Mouse (Mus musculus): ENCODE measurements around the gene Pithd1. TPM values are rescaled to one million over a fixed set of nuclear protein-coding genes. Genes with fewer than 3 reads are reported as not detected.
A peak's percentile ranks its signal among the peaks of the same experiment; 100 is the strongest.

Pithd1 gene
- 52.7 and 56.7 TPM in 2 replicates for polyA plus RNA-seq (2015; fragmentation: Nextera tagmentation; extraction: Ambion mirVana)

DNA sequence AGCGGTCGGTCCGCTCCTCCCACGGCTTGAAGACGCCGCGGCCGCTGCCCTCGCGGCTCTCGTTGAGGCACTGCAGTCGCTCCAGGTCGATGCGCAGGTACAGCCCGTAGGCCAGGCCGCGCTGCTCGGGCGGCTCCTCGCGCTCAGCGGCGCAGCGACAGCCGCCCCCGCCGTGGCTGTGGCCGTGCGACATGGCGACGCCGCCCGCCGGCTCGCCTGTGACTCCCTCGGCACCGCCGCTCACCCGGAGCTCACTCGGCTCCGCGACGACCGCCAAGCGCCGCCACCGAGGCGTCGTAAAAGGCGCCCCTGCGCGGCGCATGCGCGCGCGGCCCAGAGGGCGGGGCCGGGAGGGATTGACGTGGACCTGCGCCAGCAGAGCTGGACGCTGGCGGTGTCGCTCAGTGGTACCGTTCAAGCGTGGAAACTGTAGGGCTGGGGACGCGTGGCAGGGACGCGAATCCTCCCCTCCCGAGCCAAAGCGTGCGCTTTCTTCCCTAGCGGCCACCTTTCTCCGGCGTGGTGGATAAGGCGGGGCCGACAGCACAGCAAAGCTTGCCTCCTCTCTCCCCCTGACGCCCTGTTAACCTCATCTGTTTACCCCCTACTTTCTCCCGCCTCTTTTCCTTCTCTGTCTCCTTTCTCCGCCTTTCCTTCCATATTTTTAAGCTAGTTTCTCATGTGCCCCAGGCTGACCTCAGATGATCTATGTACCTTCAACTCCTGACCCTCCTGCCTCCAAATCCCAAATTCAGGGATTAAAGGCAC, at the start of gene Pithd1:
TSS of gene Pithd1 (minus strand) at position 322 of the 768 bp plus-strand sequence.
- ATAC-seq (ENCODE audit: insufficient number of reproducible peaks, low FRiP score, low TSS enrichment, low read depth) = peak; percentile 87
- Histone ChIP-seq H3K27me3 (no peaks in the 10 kb centered on the region), H3K4me3 (replicated peaks) (peak within 1 kb of the TSS; percentile 97), H3K4me1 (peaks cover 18% of the 10 kb centered on the region), H3K36me3 (peaks cover 27% of the 10 kb centered on the region), H3K27ac (replicated peaks) (peak within 1 kb of the TSS; percentile 90), H3K9me3 (replicated peaks) (no peaks in the 10 kb centered on the region), H3K9ac (peak within 1 kb of the TSS; percentile 91), H3K4me2 (replicated peaks) (peak within 1 kb of the TSS; percentile 71)
- under 1% methylated on average over 80 of the region's 81 CpGs for WGBS

DNA sequence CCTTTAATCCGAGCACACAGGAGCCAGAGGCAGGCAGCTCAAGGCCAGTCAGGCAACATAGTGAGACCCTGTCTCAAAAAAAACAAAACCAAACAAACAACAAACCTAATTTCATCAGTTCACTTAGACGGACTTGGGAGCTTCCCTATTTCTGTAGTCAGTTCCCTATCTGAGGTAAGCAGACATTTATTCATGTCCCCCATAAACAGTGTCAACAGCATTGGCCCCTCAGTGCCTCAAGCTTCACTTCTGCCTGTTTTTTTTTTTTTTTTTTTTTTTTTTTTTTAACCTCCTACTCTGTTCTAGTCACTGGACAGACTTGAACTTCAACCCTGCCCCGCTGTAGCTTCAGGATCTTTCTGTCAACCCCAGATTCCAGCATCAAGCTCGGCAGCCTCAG, 48.0 kb upstream of the Pithd1 start:
- WGBS = 73% methylated on average over 4 of the region's 4 CpGs
- H3K4me1 ChIP-seq = 0 out of 2 replicates have a peak, but pooled peaks cover 4% of the 10 kb centered on the region
- ATAC-seq (ENCODE audit: insufficient number of reproducible peaks, low FRiP score, low TSS enrichment, low read depth) = no peak
- no peak overlapping the region for H3K4me2 ChIP-seq (replicated peaks)
- no peaks in the 10 kb centered on the region for H3K36me3 ChIP-seq
- H3K4me3 ChIP-seq (replicated peaks) = no peak overlapping the region
- no peaks in the 10 kb centered on the region for H3K9me3 ChIP-seq (replicated peaks)
- H3K27me3 ChIP-seq = no peaks in the 10 kb centered on the region
- no peak overlapping the region for H3K27ac ChIP-seq (replicated peaks)
- no peak overlapping the region for H3K9ac ChIP-seq

DNA sequence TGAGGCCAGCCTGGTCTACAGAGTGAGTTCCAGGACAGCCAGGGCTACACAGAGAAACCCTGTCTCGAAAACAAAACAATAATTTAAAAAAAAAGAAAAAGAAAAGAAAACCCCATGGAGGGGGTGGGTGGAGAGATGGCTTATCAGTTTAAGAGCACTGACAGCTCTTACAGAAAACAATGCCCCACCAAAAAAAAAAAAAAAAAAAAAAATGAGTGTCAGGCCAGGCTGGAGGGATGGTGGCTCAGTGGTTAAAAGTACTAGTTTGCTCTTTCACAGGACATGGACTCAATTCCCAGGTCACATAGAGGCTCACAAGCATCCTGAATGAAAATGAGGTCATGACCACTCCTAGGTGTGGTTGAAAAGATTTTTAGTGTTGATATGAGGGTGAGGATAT, 46.2 kb upstream of the Pithd1 start:
- H3K9ac ChIP-seq = no peak overlapping the region
- ATAC-seq (ENCODE audit: insufficient number of reproducible peaks, low FRiP score, low TSS enrichment, low read depth) = no peak
- H3K4me3 ChIP-seq (replicated peaks) = no peak overlapping the region
- H3K27me3 ChIP-seq = no peaks in the 10 kb centered on the region
- no peaks in the 10 kb centered on the region for H3K36me3 ChIP-seq
- H3K4me1 ChIP-seq = 0 out of 2 replicates have a peak, but pooled peaks cover 4% of the 10 kb centered on the region
- WGBS = 63% methylated on average over 1 of the region's 1 CpGs
- no peak overlapping the region for H3K4me2 ChIP-seq (replicated peaks)
- H3K9me3 ChIP-seq (replicated peaks) = no peaks in the 10 kb centered on the region
- H3K27ac ChIP-seq (replicated peaks) = no peak overlapping the region

DNA sequence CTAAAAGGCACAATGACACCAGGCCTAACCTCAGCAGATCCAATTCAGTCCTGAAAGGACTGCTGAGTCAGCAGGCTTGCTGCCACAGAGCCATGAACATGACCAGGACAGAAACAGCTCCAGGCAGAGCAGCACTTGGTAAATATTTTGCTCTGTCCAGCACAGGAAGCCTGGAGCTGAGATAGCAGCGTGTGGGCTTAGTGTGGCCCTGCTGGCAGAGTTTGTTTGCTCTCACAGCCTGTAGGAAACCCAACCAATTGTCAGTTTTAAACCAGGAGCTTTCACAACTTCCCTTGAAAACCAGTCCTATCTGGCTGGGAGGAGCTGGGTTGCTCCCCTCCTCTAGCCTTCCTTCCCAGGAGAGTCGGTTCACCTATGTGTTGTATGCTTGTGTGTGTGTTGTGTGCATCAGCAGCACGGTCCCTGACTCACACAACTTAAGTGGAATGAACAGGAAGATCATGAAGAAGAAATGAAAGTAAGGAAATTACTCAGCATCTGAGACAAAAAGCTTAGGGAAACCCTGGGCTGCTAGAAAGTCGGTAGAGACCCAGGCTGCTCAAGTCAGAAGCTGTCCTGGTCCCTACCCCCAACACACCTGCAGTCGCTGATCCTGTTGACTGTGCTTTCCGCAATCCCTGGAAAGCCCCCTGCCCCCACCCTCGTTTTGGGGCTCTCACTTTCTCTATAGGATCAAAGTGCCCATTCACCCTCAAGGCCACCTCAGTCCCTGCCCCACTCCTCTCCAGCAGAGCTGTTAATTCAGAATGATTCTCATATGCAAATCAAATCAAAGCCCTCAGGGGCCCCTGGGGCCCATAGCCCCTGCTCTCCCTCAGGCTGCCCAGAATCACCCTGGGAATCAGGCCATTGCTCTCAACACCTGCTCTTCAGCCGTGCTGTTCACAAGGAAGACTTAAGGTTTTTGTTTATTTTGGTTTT, 44.2 kb upstream of the Pithd1 start:
- peak; percentile 29; the same call in 1 of the 2 replicates for ATAC-seq (ENCODE audit: insufficient number of reproducible peaks, low FRiP score, low TSS enrichment, low read depth)
- H3K27ac ChIP-seq (replicated peaks) = 0 out of 2 replicates have a peak overlapping the region, but pooled peaks have one; percentile 5
- H3K9me3 ChIP-seq (replicated peaks) = no peaks in the 10 kb centered on the region
- 9% methylated on average over 8 of the region's 8 CpGs for WGBS
- H3K9ac ChIP-seq = no peak overlapping the region
- H3K36me3 ChIP-seq = no peaks in the 10 kb centered on the region
- H3K27me3 ChIP-seq = no peaks in the 10 kb centered on the region
- no peak overlapping the region for H3K4me2 ChIP-seq (replicated peaks)
- H3K4me1 ChIP-seq = 0 out of 2 replicates have a peak, but pooled peaks cover 4% of the 10 kb centered on the region
- H3K4me3 ChIP-seq (replicated peaks) = no peak overlapping the region

DNA sequence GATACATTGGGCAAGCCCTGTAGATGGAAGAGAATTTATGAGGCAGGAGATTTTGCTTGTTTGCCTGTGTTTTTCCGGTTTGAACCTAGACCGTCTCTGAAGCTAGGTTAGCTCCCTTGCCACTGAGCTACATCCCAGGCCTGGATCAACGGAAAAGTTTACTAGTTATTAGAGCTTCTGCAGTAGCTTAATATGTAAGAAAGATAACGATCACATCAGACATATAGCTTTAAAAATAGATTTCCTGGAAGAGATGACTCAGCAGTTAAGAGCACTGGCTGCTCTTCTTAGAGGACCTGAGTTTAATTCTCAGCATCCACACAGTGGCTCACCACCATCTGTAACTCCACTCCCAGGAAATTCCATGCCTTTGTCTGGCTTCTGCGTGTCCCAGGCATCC, 41.6 kb upstream of the Pithd1 start:
- Histone ChIP-seq H3K27me3 (no peaks in the 10 kb centered on the region), H3K27ac (replicated peaks) (no peak overlapping the region)

DNA sequence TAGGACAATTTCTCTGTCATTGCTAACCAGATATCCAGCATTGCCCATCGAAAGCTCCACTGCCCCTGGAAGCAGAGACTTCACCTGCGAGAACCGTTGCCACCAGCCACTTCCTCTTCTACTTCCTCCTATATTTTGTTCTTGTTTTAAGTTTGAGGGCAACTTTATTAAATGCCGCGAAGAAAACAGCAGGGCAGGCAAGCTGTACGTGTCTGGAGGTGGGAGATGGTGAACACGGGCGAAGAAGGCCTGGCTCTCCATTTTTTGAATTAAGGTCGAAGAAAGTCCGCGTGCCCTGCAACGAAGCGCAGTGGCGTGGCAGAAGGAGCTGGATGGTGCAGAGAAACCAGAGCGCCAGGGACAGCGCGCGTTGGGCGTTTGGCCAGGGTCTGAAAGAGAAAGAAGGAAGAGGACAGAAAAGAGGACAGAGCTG, 41.1 kb upstream of the Pithd1 start:
- Histone ChIP-seq H3K4me3 (replicated peaks) (no peak overlapping the region), H3K27me3 (no peaks in the 10 kb centered on the region), H3K4me1 (0 out of 2 replicates have a peak, but pooled peaks cover 4% of the 10 kb centered on the region), H3K36me3 (no peaks in the 10 kb centered on the region), H3K9ac (no peak overlapping the region), H3K27ac (replicated peaks) (no peak overlapping the region), H3K9me3 (replicated peaks) (no peaks in the 10 kb centered on the region), H3K4me2 (replicated peaks) (no peak overlapping the region)
- ATAC-seq (ENCODE audit: insufficient number of reproducible peaks, low FRiP score, low TSS enrichment, low read depth) = no peak
- WGBS = 83% methylated on average over 19 of the region's 19 CpGs

More for the DNA sequence above, 41.6 kb upstream of the Pithd1 start:
- Histone ChIP-seq H3K4me2 (replicated peaks) (no peak overlapping the region), H3K4me3 (replicated peaks) (no peak overlapping the region), H3K36me3 (no peaks in the 10 kb centered on the region), H3K9me3 (replicated peaks) (no peaks in the 10 kb centered on the region), H3K9ac (no peak overlapping the region), H3K4me1 (0 out of 2 replicates have a peak, but pooled peaks cover 4% of the 10 kb centered on the region)
- 69% methylated on average over 5 of the region's 5 CpGs for WGBS
- no peak for ATAC-seq (ENCODE audit: insufficient number of reproducible peaks, low FRiP score, low TSS enrichment, low read depth)

DNA sequence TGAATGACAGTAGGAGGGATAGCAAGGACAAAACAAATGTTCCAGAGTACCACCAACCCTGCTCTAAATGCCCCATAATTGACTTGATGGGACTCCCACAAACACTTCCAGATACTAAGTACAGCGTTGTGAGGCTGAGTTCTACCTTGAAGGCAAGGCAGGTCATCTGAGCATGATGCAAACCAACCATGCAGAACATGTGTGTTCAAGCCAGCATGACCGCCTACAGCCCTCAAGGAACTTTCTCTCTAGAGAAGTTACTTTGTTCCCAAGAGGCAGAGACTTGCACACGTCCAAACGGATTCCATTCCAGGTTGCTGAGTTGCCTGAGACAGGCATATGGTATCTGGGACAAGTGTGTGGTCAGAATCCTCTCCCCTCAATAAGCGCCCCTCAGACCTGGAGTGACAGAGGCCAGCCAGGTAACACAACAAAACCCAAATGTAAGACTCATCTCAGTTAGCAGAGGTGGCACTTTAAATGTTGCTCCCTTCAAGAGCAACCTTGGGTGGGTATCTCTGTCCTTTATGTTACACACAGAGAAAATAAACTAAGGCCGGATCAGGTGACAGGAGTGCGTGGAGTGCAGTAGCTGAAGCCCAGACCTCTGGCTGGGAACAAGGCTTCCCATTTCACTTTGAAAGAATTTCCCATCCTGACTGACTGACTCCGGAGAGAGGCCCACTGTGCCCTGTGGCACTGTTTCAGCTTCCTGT, 40.5 kb upstream of the Pithd1 start:
- no peaks in the 10 kb centered on the region for H3K27me3 ChIP-seq
- no peak overlapping the region for H3K9ac ChIP-seq
- ATAC-seq (ENCODE audit: insufficient number of reproducible peaks, low FRiP score, low TSS enrichment, low read depth) = no peak
- H3K36me3 ChIP-seq = no peaks in the 10 kb centered on the region
- H3K9me3 ChIP-seq (replicated peaks) = no peaks in the 10 kb centered on the region
- 0 out of 2 replicates have a peak, but pooled peaks cover 4% of the 10 kb centered on the region for H3K4me1 ChIP-seq
- no peak overlapping the region for H3K4me3 ChIP-seq (replicated peaks)
- H3K27ac ChIP-seq (replicated peaks) = no peak overlapping the region
- WGBS = 47% methylated on average over 8 of the region's 8 CpGs
- H3K4me2 ChIP-seq (replicated peaks) = no peak overlapping the region

DNA sequence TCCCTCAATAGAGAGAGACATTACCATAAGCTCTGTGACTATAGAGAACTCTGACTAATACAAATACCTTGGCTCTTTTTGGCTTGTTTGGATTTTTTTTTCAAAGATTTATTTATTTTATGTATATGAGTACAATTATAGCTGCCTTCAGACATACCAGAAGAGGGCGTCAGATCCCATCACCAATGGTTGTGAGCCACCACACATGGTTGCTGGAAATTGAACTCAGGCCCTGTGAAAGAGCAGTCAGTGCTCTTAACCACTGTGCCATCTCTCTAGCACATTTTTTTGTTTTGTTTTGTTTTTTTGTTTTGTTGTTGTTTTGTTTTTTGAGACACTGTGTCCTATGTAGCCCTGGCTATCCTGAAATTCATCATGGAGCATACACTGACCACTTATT, 38.3 kb upstream of the Pithd1 start:
- Histone ChIP-seq H3K9me3 (replicated peaks) (no peaks in the 10 kb centered on the region), H3K4me1 (peaks cover 9% of the 10 kb centered on the region), H3K4me3 (replicated peaks) (no peak overlapping the region), H3K27me3 (no peaks in the 10 kb centered on the region), H3K27ac (replicated peaks) (no peak overlapping the region), H3K9ac (no peak overlapping the region), H3K4me2 (replicated peaks) (no peak overlapping the region), H3K36me3 (no peaks in the 10 kb centered on the region)
- no peak for ATAC-seq (ENCODE audit: insufficient number of reproducible peaks, low FRiP score, low TSS enrichment, low read depth)
- WGBS = 83% methylated on average over 1 of the region's 1 CpGs

DNA sequence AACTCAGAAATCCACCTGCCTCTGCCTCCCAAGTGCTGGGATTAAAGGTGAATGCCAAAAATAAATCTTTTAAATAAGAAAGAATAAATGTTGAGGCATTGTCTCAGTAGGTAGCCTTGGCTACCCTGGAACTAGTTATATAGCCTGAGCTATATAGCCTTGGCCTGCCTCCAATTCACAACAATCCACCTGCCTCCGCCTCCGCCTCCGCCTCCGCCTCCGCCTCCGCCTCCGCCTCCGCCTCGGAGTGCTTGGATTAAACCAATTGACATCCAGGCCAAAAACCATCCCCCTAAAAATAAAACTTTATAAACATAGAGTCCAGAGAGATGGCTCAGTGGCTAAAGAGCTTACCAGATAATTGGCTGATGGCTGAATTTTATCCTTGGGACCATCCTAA, 35.9 kb upstream of the Pithd1 start:
- Histone ChIP-seq H3K4me1 (peaks cover 22% of the 10 kb centered on the region), H3K27ac (replicated peaks) (no peak overlapping the region), H3K36me3 (no peaks in the 10 kb centered on the region), H3K4me2 (replicated peaks) (no peak overlapping the region), H3K9me3 (replicated peaks) (no peaks in the 10 kb centered on the region), H3K4me3 (replicated peaks) (no peak overlapping the region), H3K9ac (no peak overlapping the region), H3K27me3 (no peaks in the 10 kb centered on the region)
- 92% methylated on average over 9 of the region's 9 CpGs for WGBS
- no peak for ATAC-seq (ENCODE audit: insufficient number of reproducible peaks, low FRiP score, low TSS enrichment, low read depth)

DNA sequence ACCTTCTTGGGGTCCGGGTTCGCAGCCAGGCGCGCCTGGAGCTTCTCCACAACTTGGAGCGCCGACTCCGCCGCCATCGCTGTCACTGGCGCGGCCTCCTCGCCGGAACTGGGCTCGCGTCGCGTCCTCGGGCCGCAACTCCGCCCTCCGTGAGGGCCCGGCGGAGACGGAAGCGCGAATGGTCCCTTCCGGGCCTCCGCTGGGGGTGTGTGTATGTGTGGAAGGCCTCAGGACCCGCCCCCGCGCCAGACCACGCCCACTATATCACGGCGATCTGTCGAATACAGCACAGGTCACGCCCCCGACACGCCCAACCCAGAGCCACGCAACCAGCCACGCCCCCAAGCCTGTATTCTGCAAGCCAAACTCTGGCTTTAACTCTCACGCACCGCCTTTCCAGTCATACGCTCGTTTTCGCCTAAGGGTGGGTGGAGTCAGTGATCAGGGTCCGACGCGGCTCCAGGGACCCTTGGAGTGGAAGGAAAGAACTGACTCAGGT, 34.5 kb upstream of the Pithd1 start, which contains the start of gene Eloa:
TSS of gene Eloa (minus strand) at position 215 of the 499 bp plus-strand sequence.
- peak; percentile 99 for ATAC-seq (ENCODE audit: insufficient number of reproducible peaks, low FRiP score, low TSS enrichment, low read depth)
- Histone ChIP-seq H3K9me3 (replicated peaks) (no peaks in the 10 kb centered on the region), H3K4me2 (replicated peaks) (peak within 1 kb of the TSS; percentile 85), H3K4me3 (replicated peaks) (peak within 1 kb of the TSS; percentile 100), H3K36me3 (no peaks in the 10 kb centered on the region), H3K9ac (peak within 1 kb of the TSS; percentile 99), H3K27me3 (no peaks in the 10 kb centered on the region), H3K4me1 (peaks cover 22% of the 10 kb centered on the region), H3K27ac (replicated peaks) (peak within 1 kb of the TSS; percentile 88)
- under 1% methylated on average over 48 of the region's 48 CpGs for WGBS
